Mouse (Mus musculus) MEL (cell line): ENCODE results near the gene Auts2. TPM values are rescaled to one million over a fixed set of nuclear protein-coding genes. Genes with fewer than 3 reads are reported as not detected.

Source experiments
- DNase-seq: peaks from one replicate; pipeline ENCODE4 v3.0.0; 2011; ENCODE audit warnings: low read depth, low spot score
- H3K27ac ChIP-seq: 2 replicates; pipeline ENCODE4 v1.5.1; 2012; ENCODE audit warnings: low read depth, mild to moderate bottlenecking, control low read depth, low read length, moderate library complexity; ENCODE audit not compliant: control insufficient read depth
- H3K27me3 ChIP-seq, 2 experiments: fragments of 150-350 bp in 1 of 2; sonication (generic) in 1 of 2; 2 replicates each; pipeline ENCODE4 v1.6.1; 2012; ENCODE audit warnings: low read length in 2 of 2, mild to moderate bottlenecking in 2 of 2, improper control_type of control experiment in 1 of 2, moderate library complexity in 1 of 2; ENCODE audit not compliant: insufficient read depth in 2 of 2, control insufficient read depth in 1 of 2
- H3K36me3 ChIP-seq, 2 experiments: 2 replicates each; pipeline ENCODE4 v1.6.1; 2012 to 2014; ENCODE audit warnings: low read length in 2 of 2, improper control_type of control experiment in 1 of 2, inconsistent platforms in 1 of 2, mild to moderate bottlenecking in 1 of 2; ENCODE audit not compliant: insufficient read depth in 2 of 2, control insufficient read depth in 1 of 2
- H3K4me1 ChIP-seq, 2 experiments: fragments of 150-350 bp in 1 of 2; sonication (generic) in 1 of 2; 2 replicates each; pipeline ENCODE4 v1.6.1; 2012; ENCODE audit warnings: low read length in 2 of 2, improper control_type of control experiment in 1 of 2, mild to moderate bottlenecking in 1 of 2; ENCODE audit not compliant: insufficient read depth in 2 of 2, control insufficient read depth in 1 of 2
- H3K4me3 ChIP-seq, 2 experiments: fragments of 150-350 bp in 1 of 2; sonication (generic) in 1 of 2; 2 replicates each; pipeline ENCODE4 v1.5.1; 2012; ENCODE audit warnings: low read depth in 2 of 2, low read length in 2 of 2, mild to moderate bottlenecking in 2 of 2, moderate library complexity in 2 of 2, control low read depth in 1 of 2, improper control_type of control experiment in 1 of 2; ENCODE audit not compliant: control insufficient read depth in 1 of 2, insufficient read depth in 1 of 2
- H3K79me2 ChIP-seq: 2 replicates; pipeline ENCODE4 v1.6.1; 2012; ENCODE audit warnings: mild to moderate bottlenecking, low read length, moderate library complexity; ENCODE audit not compliant: control insufficient read depth, poor library complexity, insufficient read depth
- H3K9ac ChIP-seq: 2 replicates; pipeline ENCODE4 v1.6.1; 2012; ENCODE audit warnings: low read depth, mild to moderate bottlenecking, control low read depth, low read length, moderate library complexity; ENCODE audit not compliant: control insufficient read depth, poor library complexity, severe bottlenecking
- H3K9me3 ChIP-seq: fragments of 150-350 bp; sonication (generic); replicated peaks from 2 replicates; pipeline ENCODE4 v1.6.1; 2012; ENCODE audit warnings: mild to moderate bottlenecking, low read length, improper control_type of control experiment, moderate library complexity; ENCODE audit not compliant: insufficient read depth
- CHD2 ChIP-seq: IDR thresholded peaks from 2 replicates; pipeline ENCODE4 v1.6.1; 2011; ENCODE audit warnings: low read length, improper control_type of control experiment
- CTCF ChIP-seq, 3 experiments: IDR thresholded peaks in 2 of 3; conservative IDR thresholded peaks in 1 of 3; 2 replicates each; pipeline ENCODE4 v1.5.1; 2011 to 2012; ENCODE audit warnings: low read length in 3 of 3, low read depth in 2 of 3, mild to moderate bottlenecking in 2 of 3, improper control_type of control experiment in 1 of 3, inconsistent platforms in 1 of 3, mixed read lengths in 1 of 3, moderate library complexity in 1 of 3; ENCODE audit not compliant: control insufficient read depth in 1 of 3, insufficient read depth in 1 of 3, poor library complexity in 1 of 3, severe bottlenecking in 1 of 3
- E2F4 ChIP-seq: IDR thresholded peaks from 2 replicates; pipeline ENCODE4 v1.6.1; 2011; ENCODE audit warnings: low read depth, low read length, improper control_type of control experiment, borderline replicate concordance
- ETS1 ChIP-seq: IDR thresholded peaks from 2 replicates; pipeline ENCODE4 v1.6.1; 2012; ENCODE audit warnings: low read depth, mild to moderate bottlenecking, inconsistent platforms, low read length, improper control_type of control experiment, moderate library complexity
- GABPA ChIP-seq: IDR thresholded peaks from 2 replicates; pipeline ENCODE4 v1.6.1; 2012; ENCODE audit warnings: low read depth, mild to moderate bottlenecking, inconsistent platforms, low read length, improper control_type of control experiment, moderate library complexity
- GATA1 ChIP-seq: IDR thresholded peaks from 2 replicates; pipeline ENCODE4 v1.6.1; 2011; ENCODE audit warnings: low read depth, low read length, improper control_type of control experiment
- HCFC1 ChIP-seq: IDR thresholded peaks from 2 replicates; pipeline ENCODE4 v1.6.1; 2012; ENCODE audit warnings: low read depth, mild to moderate bottlenecking, inconsistent platforms, low read length, improper control_type of control experiment, moderate library complexity
- JUND ChIP-seq: IDR thresholded peaks from 2 replicates; pipeline ENCODE4 v1.6.1; 2011; ENCODE audit warnings: low read depth, mild to moderate bottlenecking, improper control_type of control experiment, low read length
- MAFK ChIP-seq: IDR thresholded peaks from 2 replicates; pipeline ENCODE4 v1.6.1; 2011; ENCODE audit warnings: low read depth, mild to moderate bottlenecking, low read length, improper control_type of control experiment, borderline replicate concordance
- MAZ ChIP-seq: IDR thresholded peaks from 2 replicates; pipeline ENCODE4 v1.6.1; 2012; ENCODE audit warnings: low read depth, mild to moderate bottlenecking, inconsistent platforms, low read length, improper control_type of control experiment
- MXI1 ChIP-seq: IDR thresholded peaks from 2 replicates; pipeline ENCODE4 v1.6.1; 2011; ENCODE audit warnings: mild to moderate bottlenecking, low read depth, low read length, improper control_type of control experiment
- NELFE ChIP-seq: IDR thresholded peaks from 2 replicates; pipeline ENCODE4 v1.6.1; 2011; ENCODE audit warnings: low read depth, low read length, improper control_type of control experiment
- NRF1 ChIP-seq: IDR thresholded peaks from 2 replicates; pipeline ENCODE4 v1.6.1; 2014; ENCODE audit warnings: low read depth, mild to moderate bottlenecking, inconsistent platforms, low read length, improper control_type of control experiment, moderate library complexity; ENCODE audit not compliant: poor library complexity, insufficient read depth, severe bottlenecking
- POLR2A ChIP-seq, 2 experiments: IDR thresholded peaks; 2 replicates each; pipeline ENCODE4 v1.6.1; 2011 to 2012; ENCODE audit warnings: low read length in 2 of 2, mild to moderate bottlenecking in 2 of 2, control low read depth in 1 of 2, improper control_type of control experiment in 1 of 2, low read depth in 1 of 2, moderate library complexity in 1 of 2; ENCODE audit not compliant: control insufficient read depth in 1 of 2, insufficient read depth in 1 of 2, poor library complexity in 1 of 2
- RAD21 ChIP-seq: IDR thresholded peaks from 2 replicates; pipeline ENCODE4 v1.6.1; 2011; ENCODE audit warnings: mild to moderate bottlenecking, low read depth, low read length, improper control_type of control experiment
- RCOR1 ChIP-seq: IDR thresholded peaks from 2 replicates; pipeline ENCODE4 v1.6.1; 2012; ENCODE audit warnings: low read depth, mild to moderate bottlenecking, inconsistent platforms, low read length, improper control_type of control experiment
- SMC3 ChIP-seq: IDR thresholded peaks from 2 replicates; pipeline ENCODE4 v1.6.1; 2011; ENCODE audit warnings: low read depth, low read length, improper control_type of control experiment
- TBP ChIP-seq: IDR thresholded peaks from 2 replicates; pipeline ENCODE4 v1.8.0; 2011; ENCODE audit warnings: low read depth, low read length, improper control_type of control experiment
- USF1 ChIP-seq: IDR thresholded peaks from 2 replicates; pipeline ENCODE4 v1.6.1; 2014; ENCODE audit warnings: low read depth, mild to moderate bottlenecking, inconsistent platforms, low read length, improper control_type of control experiment, moderate library complexity
- USF2 ChIP-seq, 2 experiments: IDR thresholded peaks; 2 replicates each; pipeline ENCODE4 v1.6.1; 2011 to 2012; ENCODE audit warnings: improper control_type of control experiment in 2 of 2, low read length in 2 of 2, borderline replicate concordance in 1 of 2, inconsistent platforms in 1 of 2, low read depth in 1 of 2, mild to moderate bottlenecking in 1 of 2; ENCODE audit not compliant: insufficient read depth in 1 of 2
- ZC3H11A ChIP-seq: IDR thresholded peaks from 2 replicates; pipeline ENCODE4 v1.6.1; 2012; ENCODE audit warnings: low read depth, mild to moderate bottlenecking, inconsistent platforms, low read length, improper control_type of control experiment
- ZKSCAN1 ChIP-seq: IDR thresholded peaks from 2 replicates; pipeline ENCODE4 v1.6.1; 2012; ENCODE audit warnings: low read depth, mild to moderate bottlenecking, inconsistent platforms, low read length, improper control_type of control experiment, moderate library complexity
- ZMIZ1 ChIP-seq: IDR thresholded peaks from 2 replicates; pipeline ENCODE4 v1.6.1; 2012; ENCODE audit warnings: low read depth, mild to moderate bottlenecking, inconsistent platforms, low read length, improper control_type of control experiment, moderate library complexity
- ZNF384 ChIP-seq: IDR thresholded peaks from 2 replicates; pipeline ENCODE4 v1.6.1; 2012; ENCODE audit warnings: low read depth, mild to moderate bottlenecking, inconsistent platforms, low read length, improper control_type of control experiment
- polyA plus RNA-seq, 2 experiments: library from polyadenylated mRNA; stranded (reverse) in 1 of 2; unstranded in 1 of 2; fragments of >175 nt in 1 of 2; fragments of >200 nt in 1 of 2; gene quantifications; 2 replicates each; pipeline versions ENCODE4 v1.2.1 to v1.2.4; 2012; ENCODE audit warnings: low replicate concordance in 2 of 2, low read depth in 1 of 2; ENCODE audit not compliant: insufficient read length in 2 of 2, insufficient read depth in 1 of 2, missing spikeins in 1 of 2
- total RNA-seq: library from RNA; depleted of rRNA; stranded (reverse); fragments of 300-350 nt; gene quantifications from 2 replicates; pipeline ENCODE4 v1.2.3, GENCODE M21; 2012

Gene Auts2
- total and polyA plus RNA-seq, 3 experiments, result not detected

- Histone ChIP-seq H3K79me2 (no peaks in the 10 kb centered on the region), H3K27me3 (no peaks in the 10 kb centered on the region), H3K4me3 (no peak overlapping the region), H3K4me1 (no peaks in the 10 kb centered on the region), H3K36me3 (no peaks in the 10 kb centered on the region), H3K27ac (no peak overlapping the region), H3K9me3 (no peaks in the 10 kb centered on the region), H3K9ac (no peak overlapping the region)
- DNase-seq, result no peak
- TF ChIP-seq NRF1 (no peak), HCFC1 (no peak), RAD21 (no peak), ETS1 (no peak), RCOR1 (no peak), ZNF384 (no peak), NELFE (no peak), ZMIZ1 (no peak), CHD2 (no peak), GABPA (no peak), MXI1 (no peak), CTCF (IDR thresholded peaks at IDR 0.05 in 2 of 3, conservative IDR thresholded peaks at IDR 0.05 in 1 of 3; ENCODE audit: control insufficient read depth in 1 of 3, insufficient read depth in 1 of 3, low read depth in 2 of 3, low read length in 3 of 3, poor library complexity in 1 of 3, severe bottlenecking in 1 of 3) (no peak), GATA1 (no peak), USF2 (IDR thresholded peaks at IDR 0.05; ENCODE audit: borderline replicate concordance in 1 of 2, insufficient read depth in 1 of 2, low read depth in 1 of 2, low read length in 2 of 2) (no peak), ZKSCAN1 (no peak), JUND (no peak), MAZ (no peak), E2F4 (no peak)
Measured at GRCm38 (mm10) chr5:132162206-132162533, 381.0 kb downstream of the Auts2 start.

GRCm38 (mm10) chr5:132161338-132162205, 381.6 kb downstream of the Auts2 start:
- Histone ChIP-seq H3K36me3 (no peaks in the 10 kb centered on the region), H3K9ac (no peak overlapping the region), H3K4me1 (no peaks in the 10 kb centered on the region), H3K27ac (no peak overlapping the region), H3K9me3 (no peaks in the 10 kb centered on the region), H3K4me3 (no peak overlapping the region), H3K27me3 (no peaks in the 10 kb centered on the region), H3K79me2 (no peaks in the 10 kb centered on the region)
- no peak for DNase-seq
- TF ChIP-seq RAD21 (no peak), TBP (no peak), MAZ (no peak), NRF1 (no peak), USF1 (no peak), SMC3 (no peak), RCOR1 (no peak), MAFK (no peak), ZC3H11A (no peak), POLR2A (IDR thresholded peaks at IDR 0.05; ENCODE audit: control insufficient read depth in 1 of 2, insufficient read depth in 1 of 2, low read depth in 1 of 2, low read length in 2 of 2, poor library complexity in 1 of 2) (no peak)
